Mouse (Mus musculus): ENCODE measurements around the gene Qser1. TPM values are rescaled to one million over a fixed set of nuclear protein-coding genes. Genes with fewer than 3 reads are reported as not detected.

Gene Qser1
- polyA plus RNA-seq, 1 experiment from 2014 or later: 7.2 TPM

DNA sequence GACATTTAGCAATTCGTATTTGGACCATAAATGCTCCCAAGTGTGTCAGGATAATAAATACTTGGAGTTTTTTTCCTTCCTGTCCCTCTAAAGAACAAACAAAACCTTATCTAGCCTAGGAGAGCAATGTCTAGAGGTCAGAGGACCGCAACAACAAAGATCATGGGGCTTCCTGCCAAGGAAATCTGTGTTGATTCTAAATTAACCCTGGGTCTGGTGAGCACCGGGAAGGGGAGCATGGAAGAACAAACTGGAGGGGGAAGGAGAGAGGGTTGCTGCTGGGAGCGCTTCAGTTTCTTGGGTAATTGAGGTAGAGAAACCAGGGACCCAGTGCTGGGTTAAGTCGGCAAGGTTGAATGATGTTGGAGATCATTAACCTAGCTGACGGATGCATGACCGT is 73.4 kb downstream of the Qser1 start:
- H3K27ac ChIP-seq (ENCODE audit: low read length): 0 out of 2 replicates have a peak overlapping the region, but pooled peaks have one; percentile 50
- H3K36me3 ChIP-seq (ENCODE audit: control insufficient read depth, insufficient read depth, low read length): no peaks in the 10 kb centered on the region
- WGBS: 11% methylated on average over 7 of the region's 7 CpGs
- H3K9me3 ChIP-seq (replicated peaks; ENCODE audit: control insufficient read depth, low read length): no peaks in the 10 kb centered on the region
- H3K4me3 ChIP-seq (replicated peaks; ENCODE audit: low read length): peak overlapping the region; percentile 79
- peak overlapping the region; percentile 76 for H3K4me2 ChIP-seq (ENCODE audit: low read depth, low read length)
- ATAC-seq (ENCODE audit: insufficient read depth, low FRiP score): no peak
- peaks cover 11% of the 10 kb centered on the region; the same call in 1 of the 2 replicates for H3K4me1 ChIP-seq (ENCODE audit: control insufficient read depth, insufficient read depth, low read length)
- no peaks in the 10 kb centered on the region for H3K27me3 ChIP-seq (ENCODE audit: control insufficient read depth, insufficient read depth, low read length)
- H3K9ac ChIP-seq (ENCODE audit: low read length): peak overlapping the region; percentile 90; the same call in 1 of the 2 replicates

GRCm38 (mm10) chr2:104742741-104743064 is 73.9 kb downstream of the Qser1 start, which contains the start of gene Depdc7:
Gene Depdc7 (minus strand): TSS chr2:104742878.
- Histone ChIP-seq H3K4me2 (ENCODE audit: low read depth, low read length) (peak within 1 kb of the TSS; percentile 76), H3K4me3 (replicated peaks; ENCODE audit: low read length) (peak within 1 kb of the TSS; percentile 79), H3K36me3 (ENCODE audit: control insufficient read depth, insufficient read depth, low read length) (no peaks in the 10 kb centered on the region), H3K27ac (ENCODE audit: low read length) (peak within 1 kb of the TSS; percentile 70), H3K27me3 (ENCODE audit: control insufficient read depth, insufficient read depth, low read length) (no peaks in the 10 kb centered on the region), H3K4me1 (ENCODE audit: control insufficient read depth, insufficient read depth, low read length) (peaks cover 11% of the 10 kb centered on the region; the same call in 1 of the 2 replicates), H3K9ac (ENCODE audit: low read length) (peak within 1 kb of the TSS; percentile 90), H3K9me3 (replicated peaks; ENCODE audit: control insufficient read depth, low read length) (no peaks in the 10 kb centered on the region)
- peak; percentile 91 for ATAC-seq (ENCODE audit: insufficient read depth, low FRiP score)
- under 1% methylated on average over 31 of the region's 31 CpGs for WGBS

DNA sequence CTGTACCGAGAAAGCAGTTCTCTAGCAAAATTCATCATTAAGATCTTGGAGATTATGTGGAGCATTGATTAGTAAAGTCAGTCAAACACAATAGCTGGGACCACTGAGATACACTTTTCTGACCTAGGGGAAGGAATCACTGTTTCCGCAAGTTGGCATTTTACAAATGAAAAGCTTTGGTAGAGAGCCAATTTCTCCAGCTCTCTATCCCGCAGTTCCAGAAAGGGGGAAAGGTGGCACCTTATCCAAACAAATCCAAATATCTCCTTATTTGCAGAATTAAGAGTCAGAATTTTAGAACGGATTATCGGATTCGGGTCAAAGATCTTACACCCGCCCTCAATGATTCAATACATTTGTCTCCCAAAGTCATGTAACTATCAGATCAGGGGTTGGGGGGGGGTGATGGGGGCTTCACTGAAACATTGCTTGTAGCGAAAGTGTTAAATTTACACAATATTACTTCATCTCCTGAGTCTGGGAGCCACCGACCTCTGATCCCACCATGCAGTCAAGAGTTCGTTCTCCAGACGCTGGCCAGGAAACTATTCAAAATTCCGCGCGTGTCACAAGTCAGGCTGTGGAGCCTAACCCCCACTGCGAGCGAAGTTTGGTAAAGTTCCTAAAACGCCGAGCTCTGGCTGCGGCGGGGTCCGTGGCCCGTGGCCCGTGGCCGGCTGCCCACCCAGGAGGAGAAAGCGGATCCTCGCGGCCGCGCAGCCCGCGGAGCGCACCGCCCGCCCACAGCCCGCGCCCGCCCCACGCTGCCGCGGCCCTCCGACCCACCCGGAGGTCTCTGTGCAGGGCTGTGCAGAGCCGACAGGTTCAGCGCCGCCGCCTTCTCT is 74.4 kb downstream of the Qser1 start:
- WGBS: 5% methylated on average over 46 of the region's 46 CpGs
- H3K4me3 ChIP-seq (replicated peaks; ENCODE audit: low read length): peak overlapping the region; percentile 79
- H3K9me3 ChIP-seq (replicated peaks; ENCODE audit: control insufficient read depth, low read length): no peaks in the 10 kb centered on the region
- no peak for ATAC-seq (ENCODE audit: insufficient read depth, low FRiP score)
- H3K27ac ChIP-seq (ENCODE audit: low read length): peak overlapping the region; percentile 70
- H3K4me2 ChIP-seq (ENCODE audit: low read depth, low read length): peak overlapping the region; percentile 76
- H3K36me3 ChIP-seq (ENCODE audit: control insufficient read depth, insufficient read depth, low read length): no peaks in the 10 kb centered on the region
- peaks cover 11% of the 10 kb centered on the region; the same call in 1 of the 2 replicates for H3K4me1 ChIP-seq (ENCODE audit: control insufficient read depth, insufficient read depth, low read length)
- peak overlapping the region; percentile 90 for H3K9ac ChIP-seq (ENCODE audit: low read length)
- H3K27me3 ChIP-seq (ENCODE audit: control insufficient read depth, insufficient read depth, low read length): no peaks in the 10 kb centered on the region

GRCm38 (mm10) chr2:104741015-104741758 is 75.4 kb downstream of the Qser1 start:
- WGBS: 31% methylated on average over 7 of the region's 7 CpGs
- Histone ChIP-seq H3K27me3 (ENCODE audit: control insufficient read depth, insufficient read depth, low read length) (no peaks in the 10 kb centered on the region), H3K4me3 (replicated peaks; ENCODE audit: low read length) (peak overlapping the region; percentile 79), H3K4me2 (ENCODE audit: low read depth, low read length) (peak overlapping the region; percentile 76), H3K9me3 (replicated peaks; ENCODE audit: control insufficient read depth, low read length) (no peaks in the 10 kb centered on the region), H3K27ac (ENCODE audit: low read length) (no peak overlapping the region), H3K9ac (ENCODE audit: low read length) (no peak overlapping the region), H3K4me1 (ENCODE audit: control insufficient read depth, insufficient read depth, low read length) (peaks cover 11% of the 10 kb centered on the region; the same call in 1 of the 2 replicates), H3K36me3 (ENCODE audit: control insufficient read depth, insufficient read depth, low read length) (no peaks in the 10 kb centered on the region)
- no peak for ATAC-seq (ENCODE audit: insufficient read depth, low FRiP score)

DNA sequence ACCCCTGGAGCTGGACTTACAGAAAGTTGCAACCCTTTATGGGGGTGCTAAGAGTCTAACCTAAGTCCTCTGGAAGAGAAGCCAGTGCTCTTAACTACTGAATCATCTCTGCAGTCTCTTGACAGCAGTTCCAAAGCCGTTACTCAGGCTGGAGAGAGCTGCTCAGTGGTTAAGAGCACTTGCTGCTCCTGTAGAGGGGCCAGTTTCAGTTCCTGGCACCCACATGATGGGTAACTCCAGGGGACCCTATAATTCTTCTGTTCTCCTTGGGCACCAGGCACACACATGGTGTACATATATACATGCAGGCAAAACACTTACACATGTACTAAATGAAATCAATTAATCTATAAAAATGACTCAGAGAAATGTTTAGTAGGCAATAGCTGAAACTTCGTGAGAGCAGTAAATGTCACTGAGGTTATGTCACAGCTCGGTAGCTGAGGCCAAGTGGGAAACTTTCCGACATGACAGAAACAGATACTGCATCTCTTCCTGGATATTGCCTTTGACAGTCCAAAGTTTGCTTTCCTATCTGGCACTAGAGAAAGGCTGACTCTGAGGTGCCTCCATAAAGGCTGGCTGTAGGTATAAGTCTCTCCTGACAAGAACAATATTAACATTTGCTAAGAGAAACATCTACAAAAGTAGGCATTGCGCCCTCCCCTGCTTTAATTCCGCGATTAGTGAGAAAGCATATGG is 76.2 kb downstream of the Qser1 start:
- Histone ChIP-seq H3K27ac (ENCODE audit: low read length) (no peak overlapping the region), H3K36me3 (ENCODE audit: control insufficient read depth, insufficient read depth, low read length) (no peaks in the 10 kb centered on the region), H3K4me2 (ENCODE audit: low read depth, low read length) (no peak overlapping the region), H3K4me3 (replicated peaks; ENCODE audit: low read length) (no peak overlapping the region), H3K4me1 (ENCODE audit: control insufficient read depth, insufficient read depth, low read length) (peaks cover 11% of the 10 kb centered on the region; the same call in 1 of the 2 replicates), H3K9me3 (replicated peaks; ENCODE audit: control insufficient read depth, low read length) (no peaks in the 10 kb centered on the region), H3K9ac (ENCODE audit: low read length) (no peak overlapping the region), H3K27me3 (ENCODE audit: control insufficient read depth, insufficient read depth, low read length) (no peaks in the 10 kb centered on the region)
- ATAC-seq (ENCODE audit: insufficient read depth, low FRiP score): no peak
- 45% methylated on average over 7 of the region's 7 CpGs for WGBS

- H3K27ac ChIP-seq (ENCODE audit: low read length): no peak overlapping the region
- no peaks in the 10 kb centered on the region for H3K9me3 ChIP-seq (replicated peaks; ENCODE audit: control insufficient read depth, low read length)
- H3K4me1 ChIP-seq (ENCODE audit: control insufficient read depth, insufficient read depth, low read length): peaks cover 11% of the 10 kb centered on the region; the same call in 1 of the 2 replicates
- no peak overlapping the region for H3K4me2 ChIP-seq (ENCODE audit: low read depth, low read length)
- no peak overlapping the region for H3K4me3 ChIP-seq (replicated peaks; ENCODE audit: low read length)
- ATAC-seq (ENCODE audit: insufficient read depth, low FRiP score): no peak
- no peaks in the 10 kb centered on the region for H3K36me3 ChIP-seq (ENCODE audit: control insufficient read depth, insufficient read depth, low read length)
- 90% methylated on average over 2 of the region's 2 CpGs for WGBS
- no peak overlapping the region for H3K9ac ChIP-seq (ENCODE audit: low read length)
- H3K27me3 ChIP-seq (ENCODE audit: control insufficient read depth, insufficient read depth, low read length): no peaks in the 10 kb centered on the region
These were observed 76.9 kb downstream of the Qser1 start for GRCm38 (mm10) chr2:104739691-104740090.

DNA sequence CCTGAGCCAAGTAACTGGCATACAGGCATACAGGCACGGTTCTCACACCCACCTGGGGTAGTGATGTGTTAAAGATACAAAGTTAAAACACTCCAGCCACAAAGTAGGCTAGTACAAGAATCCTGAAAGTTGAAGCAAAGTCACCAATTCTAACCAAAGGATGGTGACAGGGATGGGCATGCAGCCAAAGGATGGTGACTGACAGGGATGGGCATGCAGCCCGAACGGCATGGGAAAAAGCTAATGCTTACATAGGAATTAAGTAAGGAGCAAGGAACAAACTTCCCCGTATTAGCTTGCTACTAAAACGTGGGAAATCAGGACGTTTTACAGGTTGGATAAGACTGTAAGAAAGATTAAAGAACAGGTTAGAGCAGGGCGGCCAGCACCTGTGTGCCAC is 80.3 kb downstream of the Qser1 start:
- Histone ChIP-seq H3K4me3 (replicated peaks; ENCODE audit: low read length) (no peak overlapping the region), H3K27me3 (ENCODE audit: control insufficient read depth, insufficient read depth, low read length) (no peaks in the 10 kb centered on the region), H3K9ac (ENCODE audit: low read length) (no peak overlapping the region), H3K27ac (ENCODE audit: low read length) (peak overlapping the region; percentile 48; the same call in 1 of the 2 replicates), H3K9me3 (replicated peaks; ENCODE audit: control insufficient read depth, low read length) (no peaks in the 10 kb centered on the region), H3K4me1 (ENCODE audit: control insufficient read depth, insufficient read depth, low read length) (peaks cover 3% of the 10 kb centered on the region; the same call in 1 of the 2 replicates), H3K36me3 (ENCODE audit: control insufficient read depth, insufficient read depth, low read length) (no peaks in the 10 kb centered on the region), H3K4me2 (ENCODE audit: low read depth, low read length) (no peak overlapping the region)
- ATAC-seq (ENCODE audit: insufficient read depth, low FRiP score): peak; percentile 25; the same call in 1 of the 2 replicates
- 50% methylated on average over 7 of the region's 7 CpGs for WGBS

- Histone ChIP-seq H3K9ac (ENCODE audit: low read length) (no peak overlapping the region), H3K36me3 (ENCODE audit: control insufficient read depth, insufficient read depth, low read length) (no peaks in the 10 kb centered on the region), H3K4me2 (ENCODE audit: low read depth, low read length) (no peak overlapping the region), H3K4me1 (ENCODE audit: control insufficient read depth, insufficient read depth, low read length) (no peaks in the 10 kb centered on the region), H3K27ac (ENCODE audit: low read length) (no peak overlapping the region), H3K4me3 (replicated peaks; ENCODE audit: low read length) (no peak overlapping the region), H3K9me3 (replicated peaks; ENCODE audit: control insufficient read depth, low read length) (no peaks in the 10 kb centered on the region), H3K27me3 (ENCODE audit: control insufficient read depth, insufficient read depth, low read length) (no peaks in the 10 kb centered on the region)
- no peak for ATAC-seq (ENCODE audit: insufficient read depth, low FRiP score)
- 63% methylated on average over 7 of the region's 7 CpGs for WGBS
These were observed 83.9 kb downstream of the Qser1 start for GRCm38 (mm10) chr2:104732562-104733256.

Data from stomach, embryonic 16.5 days (tissue).